Mouse (Mus musculus): ENCODE data around the gene Tbc1d16.

DNA sequence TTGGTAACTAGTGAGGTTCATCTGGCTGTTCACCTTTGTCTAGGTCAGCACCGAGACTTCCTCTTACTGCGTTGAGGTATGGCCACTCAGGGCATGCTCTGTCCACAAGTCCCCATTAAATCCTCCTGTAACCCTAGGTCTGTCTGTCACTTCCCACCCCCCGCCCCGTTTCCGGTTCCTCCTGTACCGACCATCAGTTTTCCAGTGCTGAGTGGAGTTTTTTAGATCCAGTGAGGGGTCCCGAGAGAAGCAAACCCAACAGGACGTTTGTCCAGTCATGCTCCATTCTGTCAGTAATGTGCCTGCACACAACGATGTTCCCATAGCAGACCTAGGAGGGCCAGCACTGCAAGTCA, 29.9 kb upstream of the Tbc1d16 start:
- TF ChIP-seq CTCF (IDR thresholded peaks at IDR 0.05; ENCODE audit: extremely low read depth, insufficient read length, insufficient replicate concordance, low read depth, low read length) (no peak), POLR2A (IDR thresholded peaks at IDR 0.05; ENCODE audit: low read depth, low read length) (no peak)

All from small intestine, adult 2 months (tissue).